15 mouse cellular contexts compared by ENCODE assay signal in the genomic region with DNA sequence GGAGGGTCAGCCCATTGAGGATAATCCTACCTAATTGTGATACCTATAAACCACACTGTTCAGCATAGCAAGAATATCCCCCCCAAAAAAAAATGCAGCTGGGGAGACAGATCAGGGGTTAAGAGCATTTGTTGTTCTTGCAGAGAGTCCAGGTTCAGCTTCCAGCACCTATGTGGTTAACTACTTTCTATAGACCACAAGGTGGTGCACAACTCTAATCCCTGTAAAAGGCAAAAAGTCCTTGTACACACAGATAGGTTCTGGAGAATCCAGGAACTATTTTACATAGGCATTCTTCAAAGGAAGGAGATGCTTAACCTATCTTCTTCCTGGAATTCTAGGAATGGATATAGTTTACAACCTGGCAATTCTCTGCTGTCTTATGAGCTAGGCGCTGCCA. TPM values are rescaled to one million over a fixed set of nuclear protein-coding genes. Genes with fewer than 3 reads are reported as not detected.
DNase-seq lines count a peak whose midpoint lies in the region; ATAC-seq and TF ChIP-seq lines count a peak whose summit lies in the region.
"Had no signal": no experiment of that assay in that cellular context is flagged by ENCODE, and none has a peak within 500 bp of the region (broad histone marks: within the 10 kb centered on the region; RNA-seq: fewer than 3 reads in every experiment).

No protein-coding gene starts in this region.

- no peaks in the 10 kb centered on the region for H3K79me2 ChIP-seq in liver, adult 2 months (ENCODE audit: control insufficient read depth, insufficient read depth, low read length)
- no peaks in the 10 kb centered on the region for H3K79me2 ChIP-seq in CH12.LX (replicated peaks; ENCODE audit: control insufficient read depth, extremely low read depth, insufficient read depth, poor library complexity, severe bottlenecking)

- intact Hi-C loops in gastrocnemius, adult 2 months (cut with DNase I): loop anchor here (10.0 kb wide), 1 partner anchor 267 kb away; no protein-coding TSS in a partner anchor
- intact Hi-C loops in gastrocnemius, postnatal 14 days (cut with DNase I; ENCODE audit: low total_unique reads): no loop called here

- H3K9ac ChIP-seq in liver, adult 2 months (ENCODE audit: low read depth, low read length): no peak overlapping the region
- no peak overlapping the region for H3K9ac ChIP-seq in liver, embryonic 11.5 days (ENCODE audit: low read depth, low read length)
- no peak overlapping the region for H3K9ac ChIP-seq in CH12.LX (ENCODE audit: insufficient read depth, low read depth)
- H3K9ac ChIP-seq in intestine, embryonic 14.5 days (ENCODE audit: low read length): no peak overlapping the region
- H3K9ac ChIP-seq: heart, embryonic 13.5 days; hindbrain, embryonic 13.5 days; midbrain, embryonic 13.5 days; neural tube, embryonic 15.5 days had no signal

- H3K4me1 ChIP-seq in liver, adult 2 months (ENCODE audit: control insufficient read depth, insufficient read depth, low read length): no peaks in the 10 kb centered on the region
- no peaks in the 10 kb centered on the region for H3K4me1 ChIP-seq in liver, embryonic 11.5 days (replicated peaks; ENCODE audit: control insufficient read depth, insufficient read depth, low read length)
- peaks cover 0 to 3% of the 10 kb centered on the region in 2 experiments; a peak in 2 of 4 replicates for H3K4me1 ChIP-seq in CH12.LX (ENCODE audit: control insufficient read depth in 1 of 2, insufficient read depth in 2 of 2)
- H3K4me1 ChIP-seq in intestine, embryonic 14.5 days (replicated peaks; ENCODE audit: control insufficient read depth, insufficient read depth, low read length): no peaks in the 10 kb centered on the region
- H3K4me1 ChIP-seq: hindbrain, embryonic 13.5 days; midbrain, embryonic 13.5 days; neural tube, embryonic 15.5 days had no signal

- H3K27ac ChIP-seq in gastrocnemius, adult 2 months: no peak overlapping the region
- H3K27ac ChIP-seq in liver, adult 2 months (replicated peaks; ENCODE audit: insufficient read depth, low read depth, low read length): no peak overlapping the region
- no peak overlapping the region for H3K27ac ChIP-seq in liver, embryonic 11.5 days (ENCODE audit: low read depth, low read length)
- no peak overlapping the region for H3K27ac ChIP-seq in CH12.LX (ENCODE audit: insufficient read depth, low read depth)
- H3K27ac ChIP-seq in intestine, embryonic 14.5 days (ENCODE audit: low read depth): no peak overlapping the region
- H3K27ac ChIP-seq: heart, embryonic 13.5 days; hindbrain, embryonic 13.5 days; midbrain, embryonic 13.5 days; neural tube, embryonic 15.5 days had no signal

- no peak for DNase-seq in gastrocnemius, adult 2 months
- DNase-seq in gastrocnemius, postnatal 14 days: no peak
- DNase-seq in liver, adult 2 months (ENCODE audit: extremely low read depth, low read depth, low spot score): no peak
- DNase-seq in liver, embryonic 11.5 days (ENCODE audit: low spot score): no peak
- no peak for DNase-seq in CH12.LX (ENCODE audit: extremely low read depth)
- no peak for DNase-seq in intestine, embryonic 14.5 days (ENCODE audit: low spot score)
- no peak for DNase-seq in adrenal gland, postnatal 14 days
- DNase-seq in urinary bladder, postnatal 25 days (ENCODE audit: low spot score): no peak
- DNase-seq: cerebellum, postnatal 36 days; right cerebral cortex, postnatal 14 days; thymus, postnatal 25 days had no signal

- H3K27me3 ChIP-seq in liver, adult 2 months (ENCODE audit: control insufficient read depth, insufficient read depth, low read length): no peaks in the 10 kb centered on the region
- no peaks in the 10 kb centered on the region for H3K27me3 ChIP-seq in liver, embryonic 11.5 days (replicated peaks; ENCODE audit: control insufficient read depth, insufficient read depth, low read length)
- H3K27me3 ChIP-seq in CH12.LX (replicated peaks): no peaks in the 10 kb centered on the region
- H3K27me3 ChIP-seq in intestine, embryonic 14.5 days (replicated peaks; ENCODE audit: control insufficient read depth, insufficient read depth, low read length): no peaks in the 10 kb centered on the region
- H3K27me3 ChIP-seq: heart, embryonic 13.5 days; hindbrain, embryonic 13.5 days; midbrain, embryonic 13.5 days; neural tube, embryonic 15.5 days had no signal

- no peaks in the 10 kb centered on the region for H3K36me3 ChIP-seq in liver, adult 2 months (ENCODE audit: control insufficient read depth, insufficient read depth, low read length)
- no peaks in the 10 kb centered on the region for H3K36me3 ChIP-seq in liver, embryonic 11.5 days (ENCODE audit: control insufficient read depth, insufficient read depth, low read length)
- H3K36me3 ChIP-seq in CH12.LX (replicated peaks in 1 of 2; ENCODE audit: control insufficient read depth in 1 of 2, insufficient read depth in 1 of 2, low read length in 1 of 2): no peaks in the 10 kb centered on the region
- H3K36me3 ChIP-seq in intestine, embryonic 14.5 days (ENCODE audit: control insufficient read depth, insufficient read depth, low read length): no peaks in the 10 kb centered on the region
- H3K36me3 ChIP-seq: heart, embryonic 13.5 days; hindbrain, embryonic 13.5 days; midbrain, embryonic 13.5 days; neural tube, embryonic 15.5 days had no signal

- H3K9me3 ChIP-seq in liver, embryonic 11.5 days (ENCODE audit: control insufficient read depth, low read length): no peaks in the 10 kb centered on the region
- H3K9me3 ChIP-seq in CH12.LX (replicated peaks; ENCODE audit: low read length): no peaks in the 10 kb centered on the region
- H3K9me3 ChIP-seq in intestine, embryonic 14.5 days (ENCODE audit: control insufficient read depth, low read length): no peaks in the 10 kb centered on the region
- H3K9me3 ChIP-seq: heart, embryonic 13.5 days; hindbrain, embryonic 13.5 days; midbrain, embryonic 13.5 days; neural tube, embryonic 15.5 days had no signal

- H3K4me3 ChIP-seq in gastrocnemius, adult 2 months: no peak overlapping the region
- H3K4me3 ChIP-seq in liver, adult 2 months (ENCODE audit: insufficient read depth, low read depth, low read length): no peak overlapping the region
- no peak overlapping the region for H3K4me3 ChIP-seq in liver, embryonic 11.5 days (ENCODE audit: low read depth, low read length)
- no peak overlapping the region for H3K4me3 ChIP-seq in CH12.LX (replicated peaks in 1 of 3; ENCODE audit: low read depth in 2 of 3, low read length in 2 of 3, poor library complexity in 1 of 3)
- H3K4me3 ChIP-seq in intestine, embryonic 14.5 days (ENCODE audit: low read depth, low read length): no peak overlapping the region
- H3K4me3 ChIP-seq: heart, embryonic 13.5 days; hindbrain, embryonic 13.5 days; midbrain, embryonic 13.5 days; neural tube, embryonic 15.5 days had no signal

- in situ Hi-C loops in CH12.LX (cut with MboI; ENCODE audit: low pct_ligation_motif_present, low pct_unique_long_range_greater_than_20kb, low sequenced_read_pairs): no loop called here

- ATAC-seq in liver, embryonic 11.5 days (replicated peaks; ENCODE audit: low FRiP score): no peak
- 0 out of 2 replicates have a peak, but pooled peaks have one; percentile 32 for ATAC-seq in intestine, embryonic 14.5 days (replicated peaks; ENCODE audit: low FRiP score, low TSS enrichment, low read depth)
- ATAC-seq: midbrain, embryonic 13.5 days had no signal

- TF ChIP-seq RAD21 in CH12.LX (IDR thresholded peaks at IDR 0.05; ENCODE audit: low read depth, low read length): peak; percentile 61

- dilution Hi-C loops in CH12.LX (cut with MboI; ENCODE audit: extremely low pct_ligation_motif_present, extremely low pct_unique_long_range_greater_than_20kb, low sequenced_read_pairs): no loop called here

- no peak for TF ChIP-seq POLR2A in liver, adult 2 months (IDR thresholded peaks at IDR 0.05; ENCODE audit: extremely low read depth, insufficient read depth, low read length)
- TF ChIP-seq POLR2A in CH12.LX (IDR thresholded peaks at IDR 0.05; ENCODE audit: low read depth, low read length): no peak

- peak; percentile 20; the same call in 1 of the 2 replicates for TF ChIP-seq CTCF in gastrocnemius, adult 2 months (IDR thresholded peaks at IDR 0.05)
- 0 out of 2 replicates have a peak, but pooled peaks have one; percentile 8 for TF ChIP-seq CTCF in liver, adult 2 months (IDR thresholded peaks at IDR 0.05; ENCODE audit: low read depth, low read length)
- peak in 1 of 2 experiments; percentile 63; a peak in 2 of 4 replicates for TF ChIP-seq CTCF in CH12.LX (conservative IDR thresholded peaks at IDR 0.05 in 1 of 2, IDR thresholded peaks at IDR 0.05 in 1 of 2; ENCODE audit: low read depth in 2 of 2, low read length in 2 of 2)

- H3K4me2 ChIP-seq in liver, embryonic 11.5 days: no peak overlapping the region
- no peak overlapping the region for H3K4me2 ChIP-seq in CH12.LX (ENCODE audit: insufficient read depth, low read depth, poor library complexity, severe bottlenecking)
- H3K4me2 ChIP-seq in intestine, embryonic 14.5 days (ENCODE audit: low read length): no peak overlapping the region
- H3K4me2 ChIP-seq: heart, embryonic 13.5 days; hindbrain, embryonic 13.5 days; midbrain, embryonic 13.5 days; neural tube, embryonic 15.5 days had no signal

- WGBS in liver, adult 2 months: 78% methylated on average over 1 of the region's 1 CpGs
- WGBS in liver, embryonic 11.5 days: 78% methylated on average over 1 of the region's 1 CpGs
- 56% methylated on average over 1 of the region's 1 CpGs for WGBS in intestine, embryonic 14.5 days

- no peak for TF ChIP-seq EP300 in CH12.LX (IDR thresholded peaks at IDR 0.05; ENCODE audit: low read length)

RNA-seq across cellular contexts. Expression of a gene that starts 3.9 kb away (rescaled TPM):
- under 1 TPM; 0.59 to 0.75 TPM for total RNA-seq in gastrocnemius, adult 2 months (2021)
- under 1 TPM; 0.40 to 0.51 TPM for total RNA-seq in gastrocnemius, postnatal 14 days (2021)
- total RNA-seq in liver, adult 2 months (2014; rRNA removed): 0.07 and 0.09 TPM in 2 replicates
- 0.05 TPM in 1 of 2 replicates, not detected in the other for polyA plus RNA-seq in liver, adult 2 months (2012; rRNA removed)
- 8.2 and 8.7 TPM in 2 replicates for polyA plus RNA-seq in liver, embryonic 11.5 days (2014; fragmentation: Nextera tagmentation; extraction: Ambion mirVana)
- 13.1 and 16.2 TPM in 2 replicates for total RNA-seq in CH12.LX (2012; rRNA removed)
- total RNA-seq in CH12.LX (2014; rRNA removed): 19.6 and 20.4 TPM in 2 replicates
- 15.1 and 16.6 TPM in 2 replicates for polyA plus RNA-seq in CH12.LX (2012; ENCODE audit: insufficient read length, low read depth)
- polyA plus RNA-seq in intestine, embryonic 14.5 days (2014; fragmentation: Nextera tagmentation; extraction: Ambion mirVana): 6.8 and 8.4 TPM in 2 replicates
- 3.1 and 3.6 TPM in 2 replicates for total RNA-seq in adrenal gland, postnatal 14 days (2021)

RNA-seq across cellular contexts. Expression of a gene that starts 17.0 kb away (rescaled TPM):
- total RNA-seq in gastrocnemius, adult 2 months (2021): 10 to 100 TPM; 39.9 to 42.3 TPM
- total RNA-seq in gastrocnemius, postnatal 14 days (2021): 10 to 100 TPM; 27.5 to 30.9 TPM
- total RNA-seq in liver, adult 2 months (2014; rRNA removed): 14.1 and 19.6 TPM in 2 replicates
- 16.4 and 27.6 TPM in 2 replicates for polyA plus RNA-seq in liver, adult 2 months (2012; rRNA removed)
- 81.0 and 82.3 TPM in 2 replicates for polyA plus RNA-seq in liver, embryonic 11.5 days (2014; fragmentation: Nextera tagmentation; extraction: Ambion mirVana)
- total RNA-seq in CH12.LX (2012; rRNA removed) (19.7 and 21.7 TPM in 2 replicates), CH12.LX (2014; rRNA removed) (18.7 and 21.3 TPM in 2 replicates)
- 11.9 and 12.5 TPM in 2 replicates for polyA plus RNA-seq in CH12.LX (2012; ENCODE audit: insufficient read length, low read depth)
- 109 and 125 TPM in 2 replicates for polyA plus RNA-seq in intestine, embryonic 14.5 days (2014; fragmentation: Nextera tagmentation; extraction: Ambion mirVana)
- total RNA-seq in adrenal gland, postnatal 14 days (2021): 30.0 and 34.1 TPM in 2 replicates

RNA-seq across cellular contexts. Expression of a gene that starts 42.1 kb away (rescaled TPM):
- total RNA-seq in gastrocnemius, adult 2 months (2021): 100 to 1,000 TPM; 104 to 108 TPM
- total RNA-seq in gastrocnemius, postnatal 14 days (2021): 100 to 1,000 TPM; 134 to 153 TPM
- total RNA-seq in liver, adult 2 months (2014; rRNA removed): 188 and 197 TPM in 2 replicates
- polyA plus RNA-seq in liver, adult 2 months (2012; rRNA removed): 88.2 and 89.3 TPM in 2 replicates
- 960 and 1,037 TPM in 2 replicates for polyA plus RNA-seq in liver, embryonic 11.5 days (2014; fragmentation: Nextera tagmentation; extraction: Ambion mirVana)
- total RNA-seq in CH12.LX (2012; rRNA removed) (598 and 821 TPM in 2 replicates), CH12.LX (2014; rRNA removed) (1,196 and 1,374 TPM in 2 replicates)
- polyA plus RNA-seq in CH12.LX (2012; ENCODE audit: insufficient read length, low read depth): 790 and 847 TPM in 2 replicates
- polyA plus RNA-seq in intestine, embryonic 14.5 days (2014; fragmentation: Nextera tagmentation; extraction: Ambion mirVana): 798 and 814 TPM in 2 replicates
- total RNA-seq in adrenal gland, postnatal 14 days (2021): 385 and 431 TPM in 2 replicates
